Mouse (Mus musculus): Measurements from ENCODE around the gene Thrsp. TPM values are rescaled to one million over a fixed set of nuclear protein-coding genes. Genes with fewer than 3 reads are reported as not detected.

Thrsp gene
- polyA plus RNA-seq, 1 experiment from 2014 or later, result 2.4 TPM

DNA sequence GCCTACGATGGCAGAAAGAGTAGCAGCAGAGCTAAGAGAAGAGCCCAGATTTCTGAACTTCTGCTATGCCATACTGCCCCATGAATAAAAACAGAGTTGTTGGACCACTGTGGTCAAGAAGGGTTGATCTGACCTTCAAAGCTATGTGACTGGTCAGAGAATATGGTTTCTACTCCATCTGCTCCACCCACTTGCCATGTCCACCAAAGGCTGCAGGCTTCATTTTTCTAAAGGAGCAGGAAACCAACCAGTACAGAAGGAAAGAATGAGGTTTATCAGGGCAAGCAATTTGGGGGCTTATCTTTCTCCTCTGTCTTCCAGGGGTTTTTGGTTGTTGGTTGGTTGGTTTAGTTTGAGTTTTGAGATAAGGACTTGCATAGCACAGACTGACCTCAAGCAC lies 3.5 kb downstream of the Thrsp start:
- H3K4me3 ChIP-seq (ENCODE audit: low read depth, low read length), result no peak overlapping the region
- no peak overlapping the region for H3K4me2 ChIP-seq (replicated peaks; ENCODE audit: low read depth, low read length)
- TF ChIP-seq CTCF (IDR thresholded peaks at IDR 0.05), result no peak
- no peak for TF ChIP-seq EP300 (IDR thresholded peaks at IDR 0.05)
- no peak overlapping the region for H3K27ac ChIP-seq (ENCODE audit: low read length)
- H3K36me3 ChIP-seq (ENCODE audit: insufficient read depth, low read length), result peaks cover 17% of the 10 kb centered on the region; the same call in 1 of the 2 replicates
- no peak for ATAC-seq
- H3K27me3 ChIP-seq (replicated peaks; ENCODE audit: insufficient read depth, low read length), result no peaks in the 10 kb centered on the region
- H3K4me1 ChIP-seq (ENCODE audit: insufficient read depth, low read depth, low read length), result no peaks in the 10 kb centered on the region
- no peaks in the 10 kb centered on the region for H3K9me3 ChIP-seq (ENCODE audit: low read length)
- WGBS, result 82% methylated on average over 1 of the region's 1 CpGs
- H3K9ac ChIP-seq (replicated peaks; ENCODE audit: low read depth), result no peak overlapping the region
- DNase-seq (ENCODE audit: low spot score), result no peak

DNA sequence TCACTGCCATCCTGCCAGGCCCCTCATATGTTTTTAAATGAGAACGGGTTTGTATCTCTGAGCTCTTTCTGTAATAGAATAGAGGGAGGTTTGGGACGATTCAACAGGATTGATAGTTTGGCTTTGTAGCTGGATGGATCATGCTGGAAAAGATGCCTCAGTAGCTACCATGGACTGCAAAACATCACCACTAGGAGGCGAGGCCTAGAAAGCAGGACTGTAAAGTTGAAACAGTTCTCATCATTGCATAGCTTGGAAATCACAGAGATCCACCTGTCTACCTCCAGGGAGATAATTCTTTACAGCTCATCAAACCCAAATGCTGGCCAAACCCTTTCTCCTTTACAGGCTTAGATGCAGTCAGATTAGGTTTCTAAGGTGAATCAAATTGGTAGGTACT lies 6.0 kb downstream of the Thrsp start:
- WGBS, result 79% methylated on average over 3 of the region's 3 CpGs
- DNase-seq (ENCODE audit: low spot score), result no peak
- TF ChIP-seq CTCF (IDR thresholded peaks at IDR 0.05) (peak; percentile 60), EP300 (IDR thresholded peaks at IDR 0.05) (no peak)
- no peaks in the 10 kb centered on the region for H3K27me3 ChIP-seq (replicated peaks; ENCODE audit: insufficient read depth, low read length)
- H3K9ac ChIP-seq (replicated peaks; ENCODE audit: low read depth), result no peak overlapping the region
- no peak overlapping the region for H3K4me3 ChIP-seq (ENCODE audit: low read depth, low read length)
- no peak overlapping the region for H3K4me2 ChIP-seq (replicated peaks; ENCODE audit: low read depth, low read length)
- no peaks in the 10 kb centered on the region for H3K9me3 ChIP-seq (ENCODE audit: low read length)
- ATAC-seq, result no peak
- H3K27ac ChIP-seq (ENCODE audit: low read length), result no peak overlapping the region
- peaks cover 20% of the 10 kb centered on the region; the same call in 1 of the 2 replicates for H3K36me3 ChIP-seq (ENCODE audit: insufficient read depth, low read length)
- no peaks in the 10 kb centered on the region for H3K4me1 ChIP-seq (ENCODE audit: insufficient read depth, low read depth, low read length)

DNA sequence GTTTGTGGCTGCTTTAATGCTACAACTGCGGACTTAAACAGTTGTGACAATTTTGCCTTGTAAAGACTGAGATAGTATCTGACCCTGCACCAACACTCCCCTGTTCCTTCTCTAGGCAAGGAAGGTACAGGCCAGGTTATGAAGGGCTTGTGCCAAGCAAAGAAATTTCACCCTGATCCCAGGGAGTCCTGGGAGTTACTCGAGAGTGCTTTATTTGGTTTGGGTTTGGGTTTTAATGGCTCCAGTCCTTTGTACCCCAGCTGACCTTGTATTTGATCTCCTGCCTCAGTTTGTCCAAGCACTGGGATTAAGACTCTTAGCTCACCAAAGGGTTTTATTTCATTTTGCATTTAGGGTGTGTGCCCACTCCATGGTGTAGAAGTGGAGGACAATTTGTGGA lies 6.4 kb downstream of the Thrsp start:
- H3K27me3 ChIP-seq (replicated peaks; ENCODE audit: insufficient read depth, low read length), result no peaks in the 10 kb centered on the region
- no peak overlapping the region for H3K9ac ChIP-seq (replicated peaks; ENCODE audit: low read depth)
- 84% methylated on average over 2 of the region's 2 CpGs for WGBS
- H3K27ac ChIP-seq (ENCODE audit: low read length), result no peak overlapping the region
- no peaks in the 10 kb centered on the region for H3K4me1 ChIP-seq (ENCODE audit: insufficient read depth, low read depth, low read length)
- peaks cover 20% of the 10 kb centered on the region; the same call in 1 of the 2 replicates for H3K36me3 ChIP-seq (ENCODE audit: insufficient read depth, low read length)
- no peak overlapping the region for H3K4me3 ChIP-seq (ENCODE audit: low read depth, low read length)
- no peak for ATAC-seq
- DNase-seq (ENCODE audit: low spot score), result no peak
- H3K9me3 ChIP-seq (ENCODE audit: low read length), result no peaks in the 10 kb centered on the region
- no peak overlapping the region for H3K4me2 ChIP-seq (replicated peaks; ENCODE audit: low read depth, low read length)
- TF ChIP-seq EP300 (IDR thresholded peaks at IDR 0.05), result no peak
- no peak for TF ChIP-seq CTCF (IDR thresholded peaks at IDR 0.05)

DNA sequence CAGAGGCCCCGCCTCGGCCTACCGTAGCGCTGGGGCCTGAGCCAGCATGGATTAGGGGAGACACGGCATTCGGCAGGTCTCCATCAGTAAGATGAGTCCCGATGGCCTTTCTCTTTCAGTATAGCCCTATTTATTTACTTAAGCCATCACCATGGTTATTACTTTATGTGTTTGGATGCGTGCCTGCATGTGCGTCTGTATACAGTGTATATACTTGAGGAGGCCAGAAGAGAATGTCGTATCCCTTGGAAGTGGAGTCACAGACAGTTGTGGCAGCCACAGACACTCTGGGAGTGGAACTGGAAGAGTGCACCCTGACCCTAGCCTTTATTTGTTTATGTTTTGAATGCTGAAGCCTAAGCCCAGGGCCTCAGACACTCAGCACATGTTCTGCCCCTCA lies 10.4 kb downstream of the Thrsp start:
- H3K9ac ChIP-seq (replicated peaks; ENCODE audit: low read depth), result no peak overlapping the region
- H3K4me1 ChIP-seq (ENCODE audit: insufficient read depth, low read depth, low read length), result no peaks in the 10 kb centered on the region
- H3K36me3 ChIP-seq (ENCODE audit: insufficient read depth, low read length), result peaks cover 20% of the 10 kb centered on the region; the same call in 1 of the 2 replicates
- peak; percentile 23 for ATAC-seq
- H3K9me3 ChIP-seq (ENCODE audit: low read length), result no peaks in the 10 kb centered on the region
- no peak overlapping the region for H3K27ac ChIP-seq (ENCODE audit: low read length)
- TF ChIP-seq EP300 (IDR thresholded peaks at IDR 0.05) (no peak), CTCF (IDR thresholded peaks at IDR 0.05) (no peak)
- H3K4me2 ChIP-seq (replicated peaks; ENCODE audit: low read depth, low read length), result no peak overlapping the region
- no peaks in the 10 kb centered on the region for H3K27me3 ChIP-seq (replicated peaks; ENCODE audit: insufficient read depth, low read length)
- 58% methylated on average over 10 of the region's 10 CpGs for WGBS
- no peak for DNase-seq (ENCODE audit: low spot score)
- H3K4me3 ChIP-seq (ENCODE audit: low read depth, low read length), result no peak overlapping the region

- Histone ChIP-seq H3K9me3 (ENCODE audit: low read length) (no peaks in the 10 kb centered on the region), H3K27me3 (replicated peaks; ENCODE audit: insufficient read depth, low read length) (no peaks in the 10 kb centered on the region), H3K27ac (ENCODE audit: low read length) (peak within 1 kb of the TSS; percentile 86), H3K9ac (replicated peaks; ENCODE audit: low read depth) (peak within 1 kb of the TSS; percentile 99), H3K4me1 (ENCODE audit: insufficient read depth, low read depth, low read length) (peaks cover 9% of the 10 kb centered on the region), H3K4me2 (replicated peaks; ENCODE audit: low read depth, low read length) (peak within 1 kb of the TSS; percentile 67), H3K36me3 (ENCODE audit: insufficient read depth, low read length) (no peaks in the 10 kb centered on the region), H3K4me3 (ENCODE audit: low read depth, low read length) (peak within 1 kb of the TSS; percentile 84)
- DNase-seq (ENCODE audit: low spot score) (peak; percentile 87), ATAC-seq (peak; percentile 90)
- WGBS, result 0% methylated on average over 54 of the region's 54 CpGs
- TF ChIP-seq EP300 (IDR thresholded peaks at IDR 0.05) (no peak), CTCF (IDR thresholded peaks at IDR 0.05) (no peak)
These were observed 17.4 kb downstream of the Thrsp start, which contains the start of gene Ndufc2 for GRCm38 (mm10) chr7:97399960-97400715. Gene Ndufc2, plus strand, starts transcription at chr7:97400003.

DNA sequence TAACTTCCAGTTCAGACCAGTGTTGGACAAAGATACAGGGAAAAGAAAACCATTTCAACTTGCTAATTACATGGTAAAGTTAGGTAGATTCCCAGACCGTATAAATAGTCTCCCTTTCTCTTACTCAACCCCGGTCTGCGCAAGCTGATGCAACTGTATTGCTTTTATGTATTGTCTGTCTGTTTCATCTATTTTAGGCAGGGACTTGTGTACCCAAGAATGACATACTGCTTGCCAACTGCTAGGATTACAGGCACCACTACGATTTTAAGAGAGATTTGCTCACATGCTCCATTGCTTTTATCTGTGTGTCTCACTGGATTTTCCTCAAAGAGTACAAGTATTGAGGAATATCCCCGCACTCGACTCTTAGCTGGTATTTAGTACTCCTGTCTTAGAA lies 18.6 kb downstream of the Thrsp start:
- H3K9me3 ChIP-seq (ENCODE audit: low read length), result no peaks in the 10 kb centered on the region
- WGBS, result 90% methylated on average over 6 of the region's 6 CpGs
- H3K27me3 ChIP-seq (replicated peaks; ENCODE audit: insufficient read depth, low read length), result no peaks in the 10 kb centered on the region
- H3K36me3 ChIP-seq (ENCODE audit: insufficient read depth, low read length), result no peaks in the 10 kb centered on the region
- H3K27ac ChIP-seq (ENCODE audit: low read length), result no peak overlapping the region
- TF ChIP-seq CTCF (IDR thresholded peaks at IDR 0.05) (no peak), EP300 (IDR thresholded peaks at IDR 0.05) (no peak)
- no peak overlapping the region for H3K9ac ChIP-seq (replicated peaks; ENCODE audit: low read depth)
- H3K4me2 ChIP-seq (replicated peaks; ENCODE audit: low read depth, low read length), result no peak overlapping the region
- peaks cover 9% of the 10 kb centered on the region for H3K4me1 ChIP-seq (ENCODE audit: insufficient read depth, low read depth, low read length)
- H3K4me3 ChIP-seq (ENCODE audit: low read depth, low read length), result no peak overlapping the region
- DNase-seq (ENCODE audit: low spot score) (no peak), ATAC-seq (no peak)
